Mouse (Mus musculus) liver, embryonic 14.5 days (tissue): ENCODE measurements at regions not wholly inside any gene's neighbourhood (a gene's known extent, or its start where the extent isn't known, plus 50 kb on each side); places are given as distances from the start of the nearest gene placed in this dataset.

ENCODE experiments used
- ATAC-seq: fragments of 200-750 bp; cut with Nextera tagmentation; 2 replicates; pipeline ENCODE4 v1.8.0; 2017; ENCODE audit warnings: moderate number of reproducible peaks, mild to moderate bottlenecking, moderate library complexity; ENCODE audit not compliant: insufficient read depth
- DNase-seq, 3 experiments: peaks; one replicate each; pipeline ENCODE4 v3.0.0-alpha.2; 2012 to 2013; ENCODE audit warnings: low read depth in 3 of 3, low spot score in 3 of 3
- H3K27ac ChIP-seq: fragments of 300-500 bp; sonication (generic); 2 replicates; pipeline ENCODE4 v1.5.1; 2014; ENCODE audit warnings: moderate library complexity, mild to moderate bottlenecking, control low read depth, inconsistent platforms
- H3K27me3 ChIP-seq: fragments of 300-500 bp; sonication (generic); 2 replicates; pipeline ENCODE4 v1.6.1; 2014; ENCODE audit warnings: mild to moderate bottlenecking, low read length, moderate library complexity; ENCODE audit not compliant: control insufficient read depth, insufficient read depth
- H3K36me3 ChIP-seq: fragments of 300-500 bp; sonication (generic); replicated peaks from 2 replicates; pipeline ENCODE4 v1.6.1; 2014; ENCODE audit warnings: low read depth; ENCODE audit not compliant: control insufficient read depth, insufficient read depth
- H3K4me1 ChIP-seq, 2 experiments: fragments of 200-500 bp in 1 of 2; fragments of 300-500 bp in 1 of 2; sonication (generic) in 1 of 2; replicated peaks; 2 replicates each; pipeline ENCODE4 v1.6.1; 2012 to 2014; ENCODE audit warnings: antibody characterized with exemption in 1 of 2, inconsistent platforms in 1 of 2, low read length in 1 of 2; ENCODE audit not compliant: control insufficient read depth in 2 of 2, insufficient read depth in 2 of 2
- H3K4me2 ChIP-seq: fragments of 300-500 bp; sonication (generic); 2 replicates; pipeline ENCODE4 v1.6.1; 2014; ENCODE audit warnings: low read depth, mild to moderate bottlenecking, control low read depth, moderate library complexity
- H3K4me3 ChIP-seq, 2 experiments: fragments of 200-500 bp in 1 of 2; fragments of 300-500 bp in 1 of 2; sonication (generic) in 1 of 2; 2 replicates each; pipeline ENCODE4 v1.5.1; 2012 to 2014; ENCODE audit warnings: low read depth in 2 of 2, low read length in 2 of 2, mild to moderate bottlenecking in 2 of 2, control low read depth in 1 of 2, inconsistent platforms in 1 of 2, moderate library complexity in 1 of 2; ENCODE audit not compliant: insufficient read depth in 1 of 2
- H3K9ac ChIP-seq: fragments of 300-500 bp; sonication (generic); replicated peaks from 2 replicates; pipeline ENCODE4 v1.6.1; 2014; ENCODE audit warnings: mild to moderate bottlenecking, control low read depth, moderate library complexity
- H3K9me3 ChIP-seq: fragments of 300-500 bp; sonication (generic); 2 replicates; pipeline ENCODE4 v1.6.1; 2016; ENCODE audit warnings: low read length, mixed read lengths; ENCODE audit not compliant: control insufficient read depth
- CTCF ChIP-seq: IDR thresholded peaks from 2 replicates; pipeline ENCODE4 v1.5.1; 2016; ENCODE audit warnings: antibody characterized with exemption, low read depth, control low read depth
- EP300 ChIP-seq: IDR thresholded peaks from 2 replicates; pipeline ENCODE4 v1.6.1; 2016; ENCODE audit warnings: antibody characterized with exemption, low read depth
- WGBS: fragments of 180-500 bp; shearing (Covaris S2); extraction: QIAGEN DNeasy Blood & Tissue Kit; methylation state at CpG from one replicate; pipeline ENCODE4 v1.1.7; 2014; ENCODE audit not compliant: insufficient replicate concordance; 5-methylcytosine and 5-hydroxymethylcytosine counted together

GRCm38 (mm10) chr15:40439827-40440226 lies 305.7 kb downstream of the 9330182O14Rik start:
- peak in 1 of 3 experiments; percentile 1 for DNase-seq
- 56% methylated on average over 1 of the region's 1 CpGs for WGBS

GRCm38 (mm10) chr15:40448623-40449022 lies 314.5 kb downstream of the 9330182O14Rik start:
- TF ChIP-seq EP300, result no peak
- no peak for TF ChIP-seq CTCF
- Histone ChIP-seq H3K9me3 (no peaks in the 10 kb centered on the region), H3K27ac (no peak overlapping the region), H3K4me1 (no peaks in the 10 kb centered on the region), H3K36me3 (no peaks in the 10 kb centered on the region), H3K4me2 (no peak overlapping the region), H3K27me3 (no peaks in the 10 kb centered on the region), H3K9ac (no peak overlapping the region), H3K4me3 (no peak overlapping the region)
- 23% methylated on average over 1 of the region's 1 CpGs for WGBS
- DNase-seq, result no peak
- no peak for ATAC-seq

More at GRCm38 (mm10) chr15:40439827-40440226, 305.7 kb downstream of the 9330182O14Rik start:
- no peak overlapping the region for H3K4me2 ChIP-seq
- no peaks in the 10 kb centered on the region for H3K4me1 ChIP-seq
- no peak overlapping the region for H3K9ac ChIP-seq
- no peaks in the 10 kb centered on the region for H3K9me3 ChIP-seq
- no peak overlapping the region for H3K27ac ChIP-seq
- no peaks in the 10 kb centered on the region for H3K36me3 ChIP-seq
- peak; percentile 15; the same call in 1 of the 2 replicates for ATAC-seq
- no peaks in the 10 kb centered on the region for H3K27me3 ChIP-seq
- TF ChIP-seq EP300 (no peak), CTCF (no peak)
- H3K4me3 ChIP-seq, result no peak overlapping the region

GRCm38 (mm10) chr15:40453235-40453634 lies 319.1 kb downstream of the 9330182O14Rik start:
- TF ChIP-seq EP300, result no peak
- H3K4me3 ChIP-seq, result no peak overlapping the region
- H3K9me3 ChIP-seq, result no peaks in the 10 kb centered on the region
- no peaks in the 10 kb centered on the region for H3K27me3 ChIP-seq
- no peak overlapping the region for H3K9ac ChIP-seq
- H3K27ac ChIP-seq, result no peak overlapping the region
- DNase-seq (no peak), ATAC-seq (no peak)
- H3K4me2 ChIP-seq, result no peak overlapping the region
- no peaks in the 10 kb centered on the region for H3K36me3 ChIP-seq
- H3K4me1 ChIP-seq, result no peaks in the 10 kb centered on the region
- 39% methylated on average over 2 of the region's 2 CpGs for WGBS

GRCm38 (mm10) chr15:40475659-40476355 lies 341.6 kb downstream of the 9330182O14Rik start:
- Histone ChIP-seq H3K4me3 (no peak overlapping the region), H3K9ac (no peak overlapping the region), H3K36me3 (no peaks in the 10 kb centered on the region), H3K4me1 (no peaks in the 10 kb centered on the region), H3K27me3 (no peaks in the 10 kb centered on the region), H3K9me3 (no peaks in the 10 kb centered on the region), H3K27ac (no peak overlapping the region), H3K4me2 (no peak overlapping the region)
- DNase-seq (no peak), ATAC-seq (no peak)
- 63% methylated on average over 7 of the region's 7 CpGs for WGBS
- TF ChIP-seq EP300 (no peak), CTCF (no peak)

- no peaks in the 10 kb centered on the region for H3K36me3 ChIP-seq
- H3K27ac ChIP-seq, result no peak overlapping the region
- H3K4me3 ChIP-seq, result no peak overlapping the region
- DNase-seq (no peak), ATAC-seq (no peak)
- 26% methylated on average over 1 of the region's 1 CpGs for WGBS
- no peaks in the 10 kb centered on the region for H3K9me3 ChIP-seq
- TF ChIP-seq CTCF, result no peak
- no peak for TF ChIP-seq EP300
- H3K27me3 ChIP-seq, result no peaks in the 10 kb centered on the region
- H3K4me1 ChIP-seq, result no peaks in the 10 kb centered on the region
- no peak overlapping the region for H3K9ac ChIP-seq
- no peak overlapping the region for H3K4me2 ChIP-seq
Observed at GRCm38 (mm10) chr15:40480386-40480785, 346.2 kb downstream of the 9330182O14Rik start.
